Mouse (Mus musculus): Measurements from ENCODE around the gene Fgb. TPM values are rescaled to one million over a fixed set of nuclear protein-coding genes. Genes with fewer than 3 reads are reported as not detected.

The Fgb gene
- polyA plus RNA-seq (2015; fragmentation: Nextera tagmentation; extraction: Ambion mirVana) = 7.0 and 9.4 TPM in 2 replicates

DNA sequence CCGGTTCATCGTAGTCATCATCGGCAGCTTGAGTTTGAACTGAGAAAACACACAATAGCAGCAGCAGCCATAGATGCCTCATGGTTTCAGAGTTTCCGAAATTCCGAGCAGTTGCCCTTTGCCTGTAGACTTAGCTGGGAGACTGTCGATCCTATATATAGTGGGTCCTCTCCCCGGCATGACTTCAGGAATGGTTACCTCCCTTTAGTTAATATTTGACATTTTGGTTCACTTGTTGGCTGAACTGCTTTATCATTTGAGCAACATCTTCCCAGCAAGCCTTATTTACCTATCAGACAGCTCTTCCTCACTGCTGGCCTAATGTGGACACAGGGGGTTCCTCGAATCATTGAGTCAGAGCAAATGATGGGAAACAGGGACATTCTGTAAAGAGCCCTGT, at the start of gene Fgb:
Gene Fgb, minus strand, starts transcription at position 184 of the 400 bp plus-strand sequence.
- 65% methylated on average over 8 of the region's 8 CpGs for WGBS
- no peak within 1 kb of the TSS for H3K27ac ChIP-seq
- H3K4me1 ChIP-seq (replicated peaks) = no peaks in the 10 kb centered on the region
- no peak within 1 kb of the TSS for H3K4me2 ChIP-seq (replicated peaks)
- H3K4me3 ChIP-seq (replicated peaks) = no peak within 1 kb of the TSS
- no peak within 1 kb of the TSS for H3K9ac ChIP-seq
- no peaks in the 10 kb centered on the region for H3K36me3 ChIP-seq
- H3K27me3 ChIP-seq (replicated peaks) = no peaks in the 10 kb centered on the region
- H3K9me3 ChIP-seq = no peaks in the 10 kb centered on the region
- ATAC-seq = peak; percentile 19; the same call in 1 of the 2 replicates

GRCm38 (mm10) chr3:83099139-83099538, 49.5 kb upstream of the Fgb start:
- Histone ChIP-seq H3K4me2 (replicated peaks) (peak overlapping the region; percentile 42; the same call in 1 of the 2 replicates), H3K27ac (no peak overlapping the region), H3K9ac (no peak overlapping the region), H3K36me3 (no peaks in the 10 kb centered on the region), H3K4me1 (replicated peaks) (no peaks in the 10 kb centered on the region), H3K27me3 (replicated peaks) (no peaks in the 10 kb centered on the region), H3K4me3 (replicated peaks) (no peak overlapping the region), H3K9me3 (no peaks in the 10 kb centered on the region)
- no peak for ATAC-seq
- WGBS = 97% methylated on average over 1 of the region's 1 CpGs

DNA sequence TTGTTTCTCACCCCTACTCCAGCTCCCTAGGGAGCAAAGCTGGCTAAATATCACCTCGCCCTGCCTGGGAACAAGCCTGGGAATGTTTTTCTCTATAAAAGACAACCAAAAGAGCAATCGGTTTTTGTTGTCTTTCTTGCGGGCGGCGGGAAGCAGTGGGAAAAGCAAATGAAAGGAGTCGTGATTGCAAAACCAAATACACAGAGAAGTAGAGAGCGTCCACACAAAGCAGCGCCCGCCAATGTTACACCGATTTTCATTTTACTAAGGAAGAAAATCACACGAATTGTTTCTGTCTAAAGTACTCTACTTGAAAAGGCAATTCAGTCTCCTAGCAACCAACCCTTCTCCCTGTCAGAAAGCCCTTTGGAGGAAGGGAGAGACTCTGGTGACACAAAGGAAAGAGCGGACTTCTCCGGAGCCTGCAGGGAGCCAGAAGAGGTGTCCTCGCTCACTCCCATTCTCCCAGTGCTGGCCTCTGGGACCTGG, 48.9 kb upstream of the Fgb start:
- peak overlapping the region; percentile 23 for H3K9ac ChIP-seq
- H3K27me3 ChIP-seq (replicated peaks) = no peaks in the 10 kb centered on the region
- WGBS = 16% methylated on average over 14 of the region's 14 CpGs
- H3K4me2 ChIP-seq (replicated peaks) = peak overlapping the region; percentile 42
- H3K9me3 ChIP-seq = no peaks in the 10 kb centered on the region
- H3K4me3 ChIP-seq (replicated peaks) = peak overlapping the region; percentile 0; the same call in 1 of the 2 replicates
- no peak overlapping the region for H3K27ac ChIP-seq
- ATAC-seq = no peak; the same call in 1 of the 2 replicates
- no peaks in the 10 kb centered on the region for H3K4me1 ChIP-seq (replicated peaks)
- no peaks in the 10 kb centered on the region for H3K36me3 ChIP-seq

DNA sequence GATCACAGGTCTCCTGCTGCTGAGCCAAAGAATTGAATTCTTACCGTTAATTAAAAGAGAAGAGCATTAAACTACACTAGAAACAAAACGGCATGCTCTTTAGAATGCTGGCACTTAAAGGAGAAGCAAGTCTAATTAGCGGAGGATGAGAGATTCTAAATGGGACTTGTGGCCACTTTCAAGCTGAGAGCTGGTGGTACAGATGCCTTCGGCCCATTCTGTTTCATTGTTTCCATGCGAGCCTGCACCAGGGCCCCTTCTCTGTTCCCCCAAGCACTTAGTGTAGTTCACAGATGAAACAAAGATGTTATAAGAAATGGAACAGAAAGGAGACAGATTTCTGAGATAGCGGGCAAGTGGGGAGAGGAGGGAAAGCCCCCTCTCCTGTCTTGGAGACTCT, 47.9 kb upstream of the Fgb start:
- Histone ChIP-seq H3K4me2 (replicated peaks) (no peak overlapping the region), H3K4me1 (replicated peaks) (no peaks in the 10 kb centered on the region), H3K36me3 (no peaks in the 10 kb centered on the region), H3K9ac (no peak overlapping the region), H3K27me3 (replicated peaks) (no peaks in the 10 kb centered on the region), H3K9me3 (no peaks in the 10 kb centered on the region), H3K27ac (no peak overlapping the region), H3K4me3 (replicated peaks) (no peak overlapping the region)
- 84% methylated on average over 6 of the region's 6 CpGs for WGBS
- ATAC-seq = no peak

DNA sequence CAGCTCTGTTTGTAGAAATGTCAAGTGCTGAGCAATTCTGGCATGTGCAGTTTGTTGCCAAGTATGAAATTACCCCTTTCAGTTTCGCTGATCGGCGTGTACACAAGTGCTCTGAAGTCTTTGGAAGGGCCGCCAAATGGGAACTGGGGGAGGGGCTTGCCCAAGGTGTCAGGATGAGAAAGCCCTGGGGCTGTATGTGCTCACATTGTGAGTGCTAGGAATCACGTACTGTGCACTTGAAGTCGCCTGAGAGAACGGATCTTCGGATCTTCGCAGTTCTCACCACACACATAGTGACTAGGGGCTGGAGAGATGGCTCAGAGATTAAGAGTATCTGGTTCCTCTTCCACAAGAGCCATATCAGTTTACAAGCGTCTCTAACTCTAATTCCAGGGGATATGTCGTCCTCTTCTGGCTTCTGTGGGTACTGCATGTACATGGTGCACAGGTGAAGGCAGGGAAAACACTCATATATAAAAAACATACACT, 30.9 kb upstream of the Fgb start:
- Histone ChIP-seq H3K27me3 (replicated peaks) (no peaks in the 10 kb centered on the region), H3K4me3 (replicated peaks) (peak overlapping the region; percentile 26), H3K4me2 (replicated peaks) (peak overlapping the region; percentile 67), H3K9ac (no peak overlapping the region; the same call in 1 of the 2 replicates), H3K4me1 (replicated peaks) (no peaks in the 10 kb centered on the region), H3K27ac (no peak overlapping the region), H3K36me3 (no peaks in the 10 kb centered on the region), H3K9me3 (no peaks in the 10 kb centered on the region)
- peak; percentile 87 for ATAC-seq
- WGBS = 3% methylated on average over 11 of the region's 11 CpGs

GRCm38 (mm10) chr3:83076563-83076962, 26.9 kb upstream of the Fgb start:
- no peak overlapping the region for H3K27ac ChIP-seq
- ATAC-seq = no peak
- no peaks in the 10 kb centered on the region for H3K9me3 ChIP-seq
- H3K4me3 ChIP-seq (replicated peaks) = no peak overlapping the region
- no peak overlapping the region for H3K9ac ChIP-seq
- peaks cover 4% of the 10 kb centered on the region; the same call in 1 of the 2 replicates for H3K36me3 ChIP-seq
- WGBS = 34% methylated on average over 3 of the region's 3 CpGs
- H3K4me2 ChIP-seq (replicated peaks) = no peak overlapping the region
- no peaks in the 10 kb centered on the region for H3K27me3 ChIP-seq (replicated peaks)
- no peaks in the 10 kb centered on the region for H3K4me1 ChIP-seq (replicated peaks)

- H3K27me3 ChIP-seq (replicated peaks) = no peaks in the 10 kb centered on the region
- WGBS = 82% methylated on average over 4 of the region's 4 CpGs
- no peaks in the 10 kb centered on the region for H3K4me1 ChIP-seq (replicated peaks)
- H3K27ac ChIP-seq = no peak overlapping the region
- H3K4me2 ChIP-seq (replicated peaks) = no peak overlapping the region
- no peak overlapping the region for H3K4me3 ChIP-seq (replicated peaks)
- H3K36me3 ChIP-seq = peaks cover 33% of the 10 kb centered on the region
- H3K9ac ChIP-seq = no peak overlapping the region
- ATAC-seq = no peak
- no peaks in the 10 kb centered on the region for H3K9me3 ChIP-seq
Measured at GRCm38 (mm10) chr3:83070231-83070630, 20.6 kb upstream of the Fgb start.

DNA sequence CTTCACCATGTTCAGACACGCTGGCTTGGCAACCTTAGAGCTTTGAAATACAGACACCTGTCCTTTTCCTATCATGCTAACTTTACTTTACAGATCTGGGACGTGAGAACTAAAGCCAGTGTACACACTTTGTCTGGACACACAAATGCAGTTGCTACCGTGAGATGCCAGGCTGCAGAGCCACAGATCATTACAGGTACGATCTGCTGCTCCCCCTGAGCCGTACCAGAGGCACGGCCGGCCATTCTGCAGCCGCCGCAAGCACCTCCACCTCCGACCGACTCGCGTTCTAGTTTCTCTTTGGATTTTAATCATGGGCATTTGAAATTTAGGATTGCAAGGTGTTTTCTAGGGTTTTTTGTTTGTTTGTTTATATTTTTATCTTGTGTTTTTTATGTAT, 19.2 kb upstream of the Fgb start:
- H3K27me3 ChIP-seq (replicated peaks) = no peaks in the 10 kb centered on the region
- WGBS = 93% methylated on average over 13 of the region's 13 CpGs
- ATAC-seq = no peak
- H3K4me2 ChIP-seq (replicated peaks) = no peak overlapping the region
- no peak overlapping the region for H3K4me3 ChIP-seq (replicated peaks)
- no peak overlapping the region for H3K27ac ChIP-seq
- no peaks in the 10 kb centered on the region for H3K4me1 ChIP-seq (replicated peaks)
- H3K9ac ChIP-seq = no peak overlapping the region
- H3K36me3 ChIP-seq = peaks cover 33% of the 10 kb centered on the region
- no peaks in the 10 kb centered on the region for H3K9me3 ChIP-seq

- no peak for ATAC-seq
- Histone ChIP-seq H3K27me3 (replicated peaks) (no peaks in the 10 kb centered on the region), H3K9me3 (no peaks in the 10 kb centered on the region), H3K4me3 (replicated peaks) (no peak overlapping the region), H3K36me3 (peaks cover 35% of the 10 kb centered on the region), H3K27ac (no peak overlapping the region), H3K9ac (no peak overlapping the region), H3K4me2 (replicated peaks) (no peak overlapping the region), H3K4me1 (replicated peaks) (no peaks in the 10 kb centered on the region)
- 77% methylated on average over 9 of the region's 9 CpGs for WGBS
Measured at GRCm38 (mm10) chr3:83067920-83068319, 18.3 kb upstream of the Fgb start.

GRCm38 (mm10) chr3:83057046-83057445, 7.4 kb upstream of the Fgb start:
- Histone ChIP-seq H3K36me3 (peaks cover 12% of the 10 kb centered on the region; the same call in 1 of the 2 replicates), H3K27ac (no peak overlapping the region), H3K4me1 (replicated peaks) (peaks cover 5% of the 10 kb centered on the region), H3K9ac (no peak overlapping the region), H3K4me2 (replicated peaks) (no peak overlapping the region), H3K27me3 (replicated peaks) (no peaks in the 10 kb centered on the region), H3K9me3 (no peaks in the 10 kb centered on the region), H3K4me3 (replicated peaks) (no peak overlapping the region)
- ATAC-seq = no peak
- WGBS = 88% methylated on average over 2 of the region's 2 CpGs

- Histone ChIP-seq H3K4me1 (replicated peaks) (peaks cover 5% of the 10 kb centered on the region), H3K27ac (peak within 1 kb of the TSS; percentile 70), H3K4me2 (replicated peaks) (peak within 1 kb of the TSS; percentile 72), H3K27me3 (replicated peaks) (no peaks in the 10 kb centered on the region), H3K36me3 (peaks cover 9% of the 10 kb centered on the region; the same call in 1 of the 2 replicates), H3K9me3 (no peaks in the 10 kb centered on the region), H3K9ac (peak within 1 kb of the TSS; percentile 74), H3K4me3 (replicated peaks) (peak within 1 kb of the TSS; percentile 75)
- peak; percentile 99 for ATAC-seq
- under 1% methylated on average over 61 of the region's 61 CpGs for WGBS
Measured at GRCm38 (mm10) chr3:83055281-83056038, 5.8 kb upstream of the Fgb start, which contains the start of gene Plrg1. Plrg1 (plus strand) TSS chr3:83055522.

- Histone ChIP-seq H3K4me2 (replicated peaks) (peak overlapping the region; percentile 49), H3K4me1 (replicated peaks) (peaks cover 5% of the 10 kb centered on the region), H3K4me3 (replicated peaks) (peak overlapping the region; percentile 75), H3K27me3 (replicated peaks) (no peaks in the 10 kb centered on the region), H3K9me3 (no peaks in the 10 kb centered on the region), H3K36me3 (0 out of 2 replicates have a peak, but pooled peaks cover 4% of the 10 kb centered on the region), H3K9ac (no peak overlapping the region), H3K27ac (no peak overlapping the region)
- 32% methylated on average over 13 of the region's 13 CpGs for WGBS
- ATAC-seq = no peak
Measured at GRCm38 (mm10) chr3:83054759-83055158, 5.1 kb upstream of the Fgb start.
